Mouse (Mus musculus): ENCODE data around the gene Hnrnpul1. TPM values are rescaled to one million over a fixed set of nuclear protein-coding genes. Genes with fewer than 3 reads are reported as not detected.

Gene Hnrnpul1
- polyA plus RNA-seq, 1 experiment from 2014 or later: 39.6 TPM

GRCm38 (mm10) chr7:25694104-25694503 is 60.5 kb downstream of the Hnrnpul1 start:
- no peak overlapping the region for H3K4me2 ChIP-seq (ENCODE audit: low read depth, low read length)
- WGBS: 59% methylated on average over 8 of the region's 8 CpGs
- no peak overlapping the region for H3K4me3 ChIP-seq (replicated peaks; ENCODE audit: low read length)
- no peaks in the 10 kb centered on the region for H3K27me3 ChIP-seq (ENCODE audit: control insufficient read depth, insufficient read depth, low read length)
- no peak for ATAC-seq (ENCODE audit: insufficient read depth, low FRiP score)
- peaks cover 6% of the 10 kb centered on the region; the same call in 1 of the 2 replicates for H3K4me1 ChIP-seq (ENCODE audit: control insufficient read depth, insufficient read depth, low read length)
- no peaks in the 10 kb centered on the region for H3K9me3 ChIP-seq (replicated peaks; ENCODE audit: control insufficient read depth, low read length)
- H3K36me3 ChIP-seq (ENCODE audit: control insufficient read depth, insufficient read depth, low read length): 0 out of 2 replicates have a peak, but pooled peaks cover 4% of the 10 kb centered on the region
- no peak overlapping the region for H3K9ac ChIP-seq (ENCODE audit: low read length)
- no peak overlapping the region for H3K27ac ChIP-seq (ENCODE audit: low read length)

- H3K4me2 ChIP-seq (ENCODE audit: low read depth, low read length): peak overlapping the region; percentile 98
- 0 out of 2 replicates have a peak, but pooled peaks cover 4% of the 10 kb centered on the region for H3K36me3 ChIP-seq (ENCODE audit: control insufficient read depth, insufficient read depth, low read length)
- no peaks in the 10 kb centered on the region for H3K9me3 ChIP-seq (replicated peaks; ENCODE audit: control insufficient read depth, low read length)
- WGBS: 50% methylated on average over 5 of the region's 5 CpGs
- peaks cover 16% of the 10 kb centered on the region for H3K4me1 ChIP-seq (ENCODE audit: control insufficient read depth, insufficient read depth, low read length)
- H3K27ac ChIP-seq (ENCODE audit: low read length): peak overlapping the region; percentile 51; the same call in 1 of the 2 replicates
- H3K9ac ChIP-seq (ENCODE audit: low read length): no peak overlapping the region
- H3K27me3 ChIP-seq (ENCODE audit: control insufficient read depth, insufficient read depth, low read length): no peaks in the 10 kb centered on the region; the same call in 1 of the 2 replicates
- ATAC-seq (ENCODE audit: insufficient read depth, low FRiP score): no peak
- peak overlapping the region; percentile 54 for H3K4me3 ChIP-seq (replicated peaks; ENCODE audit: low read length)
Measured at GRCm38 (mm10) chr7:25690051-25690450, 64.5 kb downstream of the Hnrnpul1 start.

DNA sequence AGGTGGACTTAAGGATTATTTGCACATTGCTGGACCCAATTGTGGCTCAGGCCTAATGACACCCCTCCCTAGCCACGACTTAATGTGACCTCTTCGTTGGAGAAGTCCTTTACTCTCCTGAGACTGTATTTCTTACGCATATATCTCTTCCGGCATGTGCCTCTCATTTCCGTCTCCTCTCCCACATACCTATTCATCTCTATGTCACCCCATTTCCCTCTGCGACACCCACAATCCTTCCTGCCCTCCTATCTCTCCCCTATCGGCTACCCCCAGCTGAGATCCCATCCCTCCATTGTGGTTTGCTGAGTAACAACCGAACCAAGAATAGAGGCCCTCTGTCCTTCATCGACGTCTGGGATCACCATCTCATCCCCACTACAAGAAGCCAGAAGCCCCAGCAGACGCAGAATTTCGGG is 64.9 kb downstream of the Hnrnpul1 start:
- 10% methylated on average over 12 of the region's 12 CpGs for WGBS
- Histone ChIP-seq H3K27me3 (ENCODE audit: control insufficient read depth, insufficient read depth, low read length) (no peaks in the 10 kb centered on the region; the same call in 1 of the 2 replicates), H3K27ac (ENCODE audit: low read length) (peak overlapping the region; percentile 51), H3K9me3 (replicated peaks; ENCODE audit: control insufficient read depth, low read length) (no peaks in the 10 kb centered on the region), H3K4me1 (ENCODE audit: control insufficient read depth, insufficient read depth, low read length) (peaks cover 16% of the 10 kb centered on the region), H3K9ac (ENCODE audit: low read length) (peak overlapping the region; percentile 83), H3K4me3 (replicated peaks; ENCODE audit: low read length) (peak overlapping the region; percentile 54), H3K4me2 (ENCODE audit: low read depth, low read length) (peak overlapping the region; percentile 98), H3K36me3 (ENCODE audit: control insufficient read depth, insufficient read depth, low read length) (0 out of 2 replicates have a peak, but pooled peaks cover 4% of the 10 kb centered on the region)
- no peak for ATAC-seq (ENCODE audit: insufficient read depth, low FRiP score)

DNA sequence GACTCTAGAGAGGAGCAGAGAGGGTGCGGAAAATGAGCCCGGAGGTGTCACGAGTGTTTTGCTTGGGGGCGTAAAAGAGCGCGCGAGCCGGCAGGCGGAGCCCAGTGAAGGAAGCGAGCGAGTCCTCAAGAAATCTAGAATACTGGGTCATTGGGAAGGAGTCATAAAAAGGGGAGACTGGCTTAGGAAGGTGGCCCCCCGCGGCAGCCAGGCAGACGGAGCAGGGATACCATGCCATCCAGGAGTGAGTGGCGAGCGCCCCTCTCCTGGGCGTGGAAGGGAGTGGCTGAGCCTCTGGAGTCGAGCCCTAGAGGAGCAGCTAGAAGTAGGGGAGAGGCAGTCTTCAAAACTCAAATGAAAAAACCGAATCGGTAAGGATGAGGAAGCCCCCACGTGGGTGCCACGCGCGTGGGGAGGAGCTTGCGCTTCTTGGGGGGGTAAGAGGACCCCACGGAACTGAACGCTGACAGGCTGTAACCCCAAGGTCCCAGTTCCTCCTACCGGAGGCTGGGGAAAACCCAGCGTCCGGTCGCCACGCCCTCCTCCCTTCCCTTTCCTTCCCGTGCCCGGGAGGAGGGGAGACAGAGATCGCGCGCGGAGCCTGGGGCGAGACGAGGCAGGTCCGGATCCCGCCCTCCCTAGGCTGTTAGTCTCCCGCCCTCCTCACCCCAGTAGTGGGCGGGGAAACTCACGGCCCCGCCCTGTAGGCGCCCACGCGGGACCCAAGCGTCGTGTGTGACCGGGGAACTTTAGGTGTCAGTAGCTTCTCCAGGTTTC is 65.6 kb downstream of the Hnrnpul1 start:
- H3K4me3 ChIP-seq (replicated peaks; ENCODE audit: low read length): peak overlapping the region; percentile 54
- peak overlapping the region; percentile 83 for H3K27ac ChIP-seq (ENCODE audit: low read length)
- H3K4me1 ChIP-seq (ENCODE audit: control insufficient read depth, insufficient read depth, low read length): peaks cover 16% of the 10 kb centered on the region
- ATAC-seq (ENCODE audit: insufficient read depth, low FRiP score): peak; percentile 83
- peak overlapping the region; percentile 83 for H3K9ac ChIP-seq (ENCODE audit: low read length)
- peak overlapping the region; percentile 98 for H3K4me2 ChIP-seq (ENCODE audit: low read depth, low read length)
- H3K27me3 ChIP-seq (ENCODE audit: control insufficient read depth, insufficient read depth, low read length): no peaks in the 10 kb centered on the region; the same call in 1 of the 2 replicates
- whole genome bisulfite sequencing: under 1% methylated on average over 51 of the region's 52 CpGs
- no peaks in the 10 kb centered on the region for H3K9me3 ChIP-seq (replicated peaks; ENCODE audit: control insufficient read depth, low read length)
- 0 out of 2 replicates have a peak, but pooled peaks cover 4% of the 10 kb centered on the region for H3K36me3 ChIP-seq (ENCODE audit: control insufficient read depth, insufficient read depth, low read length)

DNA sequence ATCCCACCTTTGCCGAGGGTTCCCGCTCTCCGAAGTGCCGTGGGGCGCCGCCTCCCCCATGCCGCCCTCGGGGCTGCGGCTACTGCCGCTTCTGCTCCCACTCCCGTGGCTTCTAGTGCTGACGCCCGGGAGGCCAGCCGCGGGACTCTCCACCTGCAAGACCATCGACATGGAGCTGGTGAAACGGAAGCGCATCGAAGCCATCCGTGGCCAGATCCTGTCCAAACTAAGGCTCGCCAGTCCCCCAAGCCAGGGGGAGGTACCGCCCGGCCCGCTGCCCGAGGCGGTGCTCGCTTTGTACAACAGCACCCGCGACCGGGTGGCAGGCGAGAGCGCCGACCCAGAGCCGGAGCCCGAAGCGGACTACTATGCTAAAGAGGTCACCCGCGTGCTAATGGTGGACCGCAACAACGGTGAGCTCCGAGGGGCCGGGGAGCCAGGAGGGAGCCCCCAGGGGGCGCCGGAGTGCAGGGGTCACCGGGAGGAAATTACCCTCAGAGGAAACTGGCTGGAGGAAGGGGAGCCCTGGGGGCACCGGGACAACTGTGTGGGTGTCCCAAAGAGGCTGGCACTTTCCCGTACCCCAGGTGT is 66.7 kb downstream of the Hnrnpul1 start:
- H3K36me3 ChIP-seq (ENCODE audit: control insufficient read depth, insufficient read depth, low read length): 0 out of 2 replicates have a peak, but pooled peaks cover under 1% of the 10 kb centered on the region
- H3K27ac ChIP-seq (ENCODE audit: low read length): peak overlapping the region; percentile 83; the same call in 1 of the 2 replicates
- H3K4me1 ChIP-seq (ENCODE audit: control insufficient read depth, insufficient read depth, low read length): peaks cover 16% of the 10 kb centered on the region
- H3K4me3 ChIP-seq (replicated peaks; ENCODE audit: low read length): peak overlapping the region; percentile 54
- ATAC-seq (ENCODE audit: insufficient read depth, low FRiP score): no peak
- H3K9ac ChIP-seq (ENCODE audit: low read length): peak overlapping the region; percentile 83
- H3K27me3 ChIP-seq (ENCODE audit: control insufficient read depth, insufficient read depth, low read length): no peaks in the 10 kb centered on the region; the same call in 1 of the 2 replicates
- under 1% methylated on average over 47 of the region's 47 CpGs for WGBS
- peak overlapping the region; percentile 98 for H3K4me2 ChIP-seq (ENCODE audit: low read depth, low read length)
- H3K9me3 ChIP-seq (replicated peaks; ENCODE audit: control insufficient read depth, low read length): no peaks in the 10 kb centered on the region

GRCm38 (mm10) chr7:25686680-25687531 is 67.7 kb downstream of the Hnrnpul1 start, which contains the start of gene Tgfb1:
Gene Tgfb1 (plus strand): TSS chr7:25687002.
- H3K4me2 ChIP-seq (ENCODE audit: low read depth, low read length): peak within 1 kb of the TSS; percentile 98
- WGBS: under 1% methylated on average over 53 of the region's 69 CpGs
- no peaks in the 10 kb centered on the region; the same call in 1 of the 2 replicates for H3K27me3 ChIP-seq (ENCODE audit: control insufficient read depth, insufficient read depth, low read length)

GRCm38 (mm10) chr7:25685926-25686470 is 68.6 kb downstream of the Hnrnpul1 start:
- no peaks in the 10 kb centered on the region for H3K36me3 ChIP-seq (ENCODE audit: control insufficient read depth, insufficient read depth, low read length)
- peaks cover 21% of the 10 kb centered on the region for H3K4me1 ChIP-seq (ENCODE audit: control insufficient read depth, insufficient read depth, low read length)
- ATAC-seq (ENCODE audit: insufficient read depth, low FRiP score): no peak
- peak overlapping the region; percentile 83 for H3K9ac ChIP-seq (ENCODE audit: low read length)
- WGBS: 75% methylated on average over 21 of the region's 21 CpGs
- H3K4me3 ChIP-seq (replicated peaks; ENCODE audit: low read length): peak overlapping the region; percentile 54
- H3K27ac ChIP-seq (ENCODE audit: low read length): no peak overlapping the region
- no peaks in the 10 kb centered on the region for H3K9me3 ChIP-seq (replicated peaks; ENCODE audit: control insufficient read depth, low read length)
- H3K4me2 ChIP-seq (ENCODE audit: low read depth, low read length): peak overlapping the region; percentile 98; the same call in 1 of the 2 replicates
- no peaks in the 10 kb centered on the region; the same call in 1 of the 2 replicates for H3K27me3 ChIP-seq (ENCODE audit: control insufficient read depth, insufficient read depth, low read length)

More at GRCm38 (mm10) chr7:25686680-25687531, 67.7 kb downstream of the Hnrnpul1 start, which contains the start of gene Tgfb1:
- no peaks in the 10 kb centered on the region for H3K9me3 ChIP-seq (replicated peaks; ENCODE audit: control insufficient read depth, low read length)
- peak within 1 kb of the TSS; percentile 83 for H3K27ac ChIP-seq (ENCODE audit: low read length)
- peak within 1 kb of the TSS; percentile 54 for H3K4me3 ChIP-seq (replicated peaks; ENCODE audit: low read length)
- H3K36me3 ChIP-seq (ENCODE audit: control insufficient read depth, insufficient read depth, low read length): no peaks in the 10 kb centered on the region
- H3K4me1 ChIP-seq (ENCODE audit: control insufficient read depth, insufficient read depth, low read length): peaks cover 16% of the 10 kb centered on the region
- ATAC-seq (ENCODE audit: insufficient read depth, low FRiP score): peak; percentile 52
- peak within 1 kb of the TSS; percentile 83 for H3K9ac ChIP-seq (ENCODE audit: low read length)

GRCm38 (mm10) chr7:25684659-25685058 is 69.9 kb downstream of the Hnrnpul1 start:
- ATAC-seq (ENCODE audit: insufficient read depth, low FRiP score): no peak
- H3K4me1 ChIP-seq (ENCODE audit: control insufficient read depth, insufficient read depth, low read length): peaks cover 28% of the 10 kb centered on the region
- 86% methylated on average over 6 of the region's 6 CpGs for WGBS

More at GRCm38 (mm10) chr7:25684659-25685058, 69.9 kb downstream of the Hnrnpul1 start:
- no peak overlapping the region for H3K4me2 ChIP-seq (ENCODE audit: low read depth, low read length)
- H3K27ac ChIP-seq (ENCODE audit: low read length): no peak overlapping the region
- H3K4me3 ChIP-seq (replicated peaks; ENCODE audit: low read length): no peak overlapping the region
- no peaks in the 10 kb centered on the region for H3K36me3 ChIP-seq (ENCODE audit: control insufficient read depth, insufficient read depth, low read length)
- no peaks in the 10 kb centered on the region; the same call in 1 of the 2 replicates for H3K27me3 ChIP-seq (ENCODE audit: control insufficient read depth, insufficient read depth, low read length)
- H3K9ac ChIP-seq (ENCODE audit: low read length): no peak overlapping the region
- H3K9me3 ChIP-seq (replicated peaks; ENCODE audit: control insufficient read depth, low read length): no peaks in the 10 kb centered on the region
